Mouse (Mus musculus): Measurements from ENCODE around the gene Tubd1. TPM values are rescaled to one million over a fixed set of nuclear protein-coding genes. Genes with fewer than 3 reads are reported as not detected.

Tubd1 gene
- polyA plus RNA-seq, 1 experiment: 6.1 TPM

GRCm38 (mm10) chr11:86558258-86558657 is 13.5 kb downstream of the Tubd1 start:
- H3ac ChIP-seq (ENCODE audit: control insufficient read depth, insufficient read length, low read depth): no peak overlapping the region
- H3K79me2 ChIP-seq (ENCODE audit: control insufficient read depth, insufficient read depth): no peaks in the 10 kb centered on the region
- no peak overlapping the region for H3K4me3 ChIP-seq (ENCODE audit: insufficient read depth, poor library complexity, severe bottlenecking)
- TF ChIP-seq CEBPB (IDR thresholded peaks at IDR 0.05; ENCODE audit: low read depth): no peak
- TF ChIP-seq MAX (IDR thresholded peaks at IDR 0.05): no peak
- TF ChIP-seq FOSL1 (IDR thresholded peaks at IDR 0.05; ENCODE audit: insufficient read depth, low read length, poor library complexity, severe bottlenecking): no peak
- no peak for TF ChIP-seq CTCF (IDR thresholded peaks at IDR 0.05; ENCODE audit: control insufficient read depth, insufficient read depth, insufficient read length)
- no peak for TF ChIP-seq MYOG (IDR thresholded peaks at IDR 0.05; ENCODE audit: control insufficient read depth, extremely low read depth, insufficient read length)
- TF ChIP-seq USF1 (IDR thresholded peaks at IDR 0.05; ENCODE audit: low read depth): no peak
- no peak for TF ChIP-seq MYOD1 (IDR thresholded peaks at IDR 0.05; ENCODE audit: control insufficient read depth, insufficient read length, low read depth)
- no peaks in the 10 kb centered on the region for H3K79me3 ChIP-seq (ENCODE audit: low read depth)
- H3K27me3 ChIP-seq (ENCODE audit: control insufficient read depth, insufficient read depth, insufficient read length): no peaks in the 10 kb centered on the region
- peaks cover 50% of the 10 kb centered on the region for H3K36me3 ChIP-seq (ENCODE audit: control insufficient read depth, insufficient read depth)

- no peak for TF ChIP-seq MYOG (IDR thresholded peaks at IDR 0.05; ENCODE audit: control insufficient read depth, extremely low read depth, insufficient read length)
- no peak for TF ChIP-seq MAX (IDR thresholded peaks at IDR 0.05)
- TF ChIP-seq FOSL1 (IDR thresholded peaks at IDR 0.05; ENCODE audit: insufficient read depth, low read length, poor library complexity, severe bottlenecking): no peak
- TF ChIP-seq CTCF (IDR thresholded peaks at IDR 0.05; ENCODE audit: control insufficient read depth, insufficient read depth, insufficient read length): peak; percentile 8
- no peak for TF ChIP-seq USF1 (IDR thresholded peaks at IDR 0.05; ENCODE audit: low read depth)
- TF ChIP-seq MYOD1 (IDR thresholded peaks at IDR 0.05; ENCODE audit: control insufficient read depth, insufficient read length, low read depth): no peak
- no peak for TF ChIP-seq CEBPB (IDR thresholded peaks at IDR 0.05; ENCODE audit: low read depth)
- no peaks in the 10 kb centered on the region for H3K79me2 ChIP-seq (ENCODE audit: control insufficient read depth, insufficient read depth)
- H3K27me3 ChIP-seq (ENCODE audit: control insufficient read depth, insufficient read depth, insufficient read length): no peaks in the 10 kb centered on the region
- no peak overlapping the region for H3ac ChIP-seq (ENCODE audit: control insufficient read depth, insufficient read length, low read depth)
- H3K4me3 ChIP-seq (ENCODE audit: insufficient read depth, poor library complexity, severe bottlenecking): no peak overlapping the region
- no peaks in the 10 kb centered on the region for H3K79me3 ChIP-seq (ENCODE audit: low read depth)
- peaks cover 9% of the 10 kb centered on the region for H3K36me3 ChIP-seq (ENCODE audit: control insufficient read depth, insufficient read depth)
Measured at GRCm38 (mm10) chr11:86568425-86568824, 23.6 kb downstream of the Tubd1 start.

- TF ChIP-seq MAX (IDR thresholded peaks at IDR 0.05): no peak
- TF ChIP-seq MYOD1 (IDR thresholded peaks at IDR 0.05; ENCODE audit: control insufficient read depth, insufficient read length, low read depth): peak; percentile 64
- no peak for TF ChIP-seq CTCF (IDR thresholded peaks at IDR 0.05; ENCODE audit: control insufficient read depth, insufficient read depth, insufficient read length)
- no peak for TF ChIP-seq FOSL1 (IDR thresholded peaks at IDR 0.05; ENCODE audit: insufficient read depth, low read length, poor library complexity, severe bottlenecking)
- TF ChIP-seq CEBPB (IDR thresholded peaks at IDR 0.05; ENCODE audit: low read depth): peak; percentile 7
- TF ChIP-seq MYOG (IDR thresholded peaks at IDR 0.05; ENCODE audit: control insufficient read depth, extremely low read depth, insufficient read length): no peak
Measured at GRCm38 (mm10) chr11:86570261-86570746, 25.5 kb downstream of the Tubd1 start.

GRCm38 (mm10) chr11:86571047-86571855 is 26.5 kb downstream of the Tubd1 start:
- Histone ChIP-seq H3K4me3 (ENCODE audit: insufficient read depth, poor library complexity, severe bottlenecking) (no peak overlapping the region), H3K36me3 (ENCODE audit: control insufficient read depth, insufficient read depth) (peaks cover 1% of the 10 kb centered on the region), H3ac (ENCODE audit: control insufficient read depth, insufficient read length, low read depth) (peak overlapping the region; percentile 25), H3K27me3 (ENCODE audit: control insufficient read depth, insufficient read depth, insufficient read length) (no peaks in the 10 kb centered on the region), H3K79me3 (ENCODE audit: low read depth) (no peaks in the 10 kb centered on the region), H3K79me2 (ENCODE audit: control insufficient read depth, insufficient read depth) (no peaks in the 10 kb centered on the region)
- peak; percentile 31 for TF ChIP-seq CEBPB (IDR thresholded peaks at IDR 0.05; ENCODE audit: low read depth)
- TF ChIP-seq FOSL1 (IDR thresholded peaks at IDR 0.05; ENCODE audit: insufficient read depth, low read length, poor library complexity, severe bottlenecking): no peak
- no peak for TF ChIP-seq MAX (IDR thresholded peaks at IDR 0.05)
- no peak for TF ChIP-seq MYOD1 (IDR thresholded peaks at IDR 0.05; ENCODE audit: control insufficient read depth, insufficient read length, low read depth)
- TF ChIP-seq USF1 (IDR thresholded peaks at IDR 0.05; ENCODE audit: low read depth): no peak
- no peak for TF ChIP-seq CTCF (IDR thresholded peaks at IDR 0.05; ENCODE audit: control insufficient read depth, insufficient read depth, insufficient read length)
- no peak for TF ChIP-seq MYOG (IDR thresholded peaks at IDR 0.05; ENCODE audit: control insufficient read depth, extremely low read depth, insufficient read length)

More at GRCm38 (mm10) chr11:86570261-86570746, 25.5 kb downstream of the Tubd1 start:
- Histone ChIP-seq H3K36me3 (ENCODE audit: control insufficient read depth, insufficient read depth) (peaks cover 9% of the 10 kb centered on the region), H3ac (ENCODE audit: control insufficient read depth, insufficient read length, low read depth) (no peak overlapping the region), H3K79me3 (ENCODE audit: low read depth) (no peaks in the 10 kb centered on the region), H3K4me3 (ENCODE audit: insufficient read depth, poor library complexity, severe bottlenecking) (no peak overlapping the region), H3K79me2 (ENCODE audit: control insufficient read depth, insufficient read depth) (no peaks in the 10 kb centered on the region), H3K27me3 (ENCODE audit: control insufficient read depth, insufficient read depth, insufficient read length) (no peaks in the 10 kb centered on the region)

GRCm38 (mm10) chr11:86571871-86572270 is 27.1 kb downstream of the Tubd1 start:
- no peak overlapping the region for H3K4me3 ChIP-seq (ENCODE audit: insufficient read depth, poor library complexity, severe bottlenecking)
- no peaks in the 10 kb centered on the region for H3K36me3 ChIP-seq (ENCODE audit: control insufficient read depth, insufficient read depth)
- no peaks in the 10 kb centered on the region for H3K79me2 ChIP-seq (ENCODE audit: control insufficient read depth, insufficient read depth)
- H3K79me3 ChIP-seq (ENCODE audit: low read depth): no peaks in the 10 kb centered on the region
- H3ac ChIP-seq (ENCODE audit: control insufficient read depth, insufficient read length, low read depth): no peak overlapping the region
- no peak for TF ChIP-seq MYOD1 (IDR thresholded peaks at IDR 0.05; ENCODE audit: control insufficient read depth, insufficient read length, low read depth)
- TF ChIP-seq CEBPB (IDR thresholded peaks at IDR 0.05; ENCODE audit: low read depth): no peak
- TF ChIP-seq CTCF (IDR thresholded peaks at IDR 0.05; ENCODE audit: control insufficient read depth, insufficient read depth, insufficient read length): no peak
- no peak for TF ChIP-seq MAX (IDR thresholded peaks at IDR 0.05)
- no peak for TF ChIP-seq MYOG (IDR thresholded peaks at IDR 0.05; ENCODE audit: control insufficient read depth, extremely low read depth, insufficient read length)
- TF ChIP-seq USF1 (IDR thresholded peaks at IDR 0.05; ENCODE audit: low read depth): no peak
- no peak for TF ChIP-seq FOSL1 (IDR thresholded peaks at IDR 0.05; ENCODE audit: insufficient read depth, low read length, poor library complexity, severe bottlenecking)
- no peaks in the 10 kb centered on the region for H3K27me3 ChIP-seq (ENCODE audit: control insufficient read depth, insufficient read depth, insufficient read length)
